Mouse (Mus musculus): ENCODE measurements around the gene Epsti1. TPM values are rescaled to one million over a fixed set of nuclear protein-coding genes. Genes with fewer than 3 reads are reported as not detected.

Epsti1 gene
- polyA plus RNA-seq, 1 experiment from 2014 or later: 0.13 TPM

DNA sequence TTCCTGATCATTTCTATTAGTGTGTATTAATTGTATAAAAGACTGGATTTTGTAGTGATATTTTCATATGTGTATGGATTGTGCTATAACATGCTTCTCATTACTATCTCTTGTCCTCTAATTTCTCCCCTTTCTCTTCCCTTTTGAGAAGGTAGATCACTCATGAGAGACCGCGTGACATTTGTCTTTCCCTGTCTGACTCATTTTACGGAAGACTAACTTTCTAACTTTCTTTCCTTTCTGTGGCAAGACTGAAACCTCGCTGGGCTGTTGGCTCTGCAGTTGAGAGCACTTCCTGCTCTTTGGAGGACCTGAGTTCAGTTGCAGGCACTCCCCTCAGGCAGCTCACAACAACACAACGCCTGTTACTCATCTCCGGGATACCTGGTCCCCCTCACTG, 136.6 kb downstream of the Epsti1 start:
- H3K9ac ChIP-seq (replicated peaks; ENCODE audit: low read length): no peak overlapping the region
- no peaks in the 10 kb centered on the region for H3K36me3 ChIP-seq (replicated peaks; ENCODE audit: control insufficient read depth, insufficient read depth, low read depth, low read length)
- no peak overlapping the region for H3K27ac ChIP-seq (replicated peaks; ENCODE audit: low read depth, low read length)
- no peaks in the 10 kb centered on the region for H3K4me1 ChIP-seq (ENCODE audit: control insufficient read depth, insufficient read depth, low read length)
- no peak overlapping the region for H3K4me3 ChIP-seq (ENCODE audit: low read depth, low read length)
- H3K27me3 ChIP-seq (ENCODE audit: control insufficient read depth, insufficient read depth, low read length): no peaks in the 10 kb centered on the region
- no peak for ATAC-seq (replicated peaks; ENCODE audit: insufficient number of reproducible peaks, low FRiP score, low TSS enrichment, low read depth)
- H3K9me3 ChIP-seq (replicated peaks; ENCODE audit: control insufficient read depth, low read length): no peaks in the 10 kb centered on the region
- DNase-seq (ENCODE audit: low spot score): no peak
- H3K4me2 ChIP-seq (ENCODE audit: low read depth, low read length): no peak overlapping the region
- 83% methylated on average over 6 of the region's 6 CpGs for WGBS

DNA sequence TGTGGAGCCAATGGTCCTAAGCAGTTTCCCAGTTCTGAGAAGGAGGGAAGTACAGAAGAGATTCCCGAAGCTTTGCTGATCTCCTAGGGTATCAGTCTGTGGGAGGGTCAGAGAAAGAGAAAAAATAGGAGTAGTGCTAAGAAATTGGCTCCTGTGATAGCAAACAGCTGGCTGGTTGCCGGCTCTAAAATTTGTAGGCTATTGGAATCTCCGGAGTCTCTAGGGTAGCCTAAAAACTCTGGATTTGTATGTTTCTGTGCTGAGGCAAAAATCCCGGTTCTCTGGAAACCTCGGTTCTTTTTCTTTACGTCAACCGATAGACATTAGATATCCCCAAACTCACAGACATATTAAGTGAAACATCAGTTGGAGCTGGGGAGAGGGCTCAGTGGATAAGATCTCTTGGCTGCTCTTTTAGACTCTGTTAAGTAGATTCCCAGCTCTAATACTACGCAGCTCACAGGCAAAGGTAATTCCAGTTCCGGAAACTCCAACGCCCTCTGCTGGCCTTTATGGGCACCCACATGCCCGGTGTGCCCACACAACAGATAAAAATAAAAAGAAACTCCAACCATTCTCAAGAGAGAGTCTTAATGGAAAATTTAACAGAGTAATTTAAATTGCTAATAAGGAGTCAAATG, 138.0 kb downstream of the Epsti1 start:
- ATAC-seq (replicated peaks; ENCODE audit: insufficient number of reproducible peaks, low FRiP score, low TSS enrichment, low read depth) (no peak), DNase-seq (ENCODE audit: low spot score) (no peak)
- H3K4me2 ChIP-seq (ENCODE audit: low read depth, low read length): no peak overlapping the region
- no peak overlapping the region for H3K4me3 ChIP-seq (ENCODE audit: low read depth, low read length)
- no peaks in the 10 kb centered on the region for H3K36me3 ChIP-seq (replicated peaks; ENCODE audit: control insufficient read depth, insufficient read depth, low read depth, low read length)
- no peak overlapping the region for H3K9ac ChIP-seq (replicated peaks; ENCODE audit: low read length)
- no peaks in the 10 kb centered on the region for H3K9me3 ChIP-seq (replicated peaks; ENCODE audit: control insufficient read depth, low read length)
- H3K4me1 ChIP-seq (ENCODE audit: control insufficient read depth, insufficient read depth, low read length): no peaks in the 10 kb centered on the region
- no peaks in the 10 kb centered on the region for H3K27me3 ChIP-seq (ENCODE audit: control insufficient read depth, insufficient read depth, low read length)
- no peak overlapping the region for H3K27ac ChIP-seq (replicated peaks; ENCODE audit: low read depth, low read length)
- WGBS: 75% methylated on average over 11 of the region's 11 CpGs

DNA sequence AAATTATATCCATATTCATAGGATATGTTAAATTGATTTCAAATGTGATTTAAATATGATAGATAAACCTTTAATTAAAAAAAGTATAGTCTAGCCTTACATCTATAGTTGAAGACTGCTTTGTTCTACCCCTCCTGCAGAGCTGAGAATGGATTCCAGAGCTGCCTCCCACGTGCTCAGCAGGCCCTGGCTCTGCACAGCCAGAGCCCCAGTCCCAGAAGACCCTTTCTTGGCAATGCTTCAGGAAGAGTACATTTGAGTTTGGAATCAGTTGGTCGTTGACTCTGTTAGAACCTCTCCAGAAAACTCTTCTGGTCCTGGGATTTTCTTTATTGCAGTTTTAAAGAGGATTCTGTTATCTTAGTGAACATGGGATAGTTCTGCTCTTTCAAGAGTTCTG, 139.0 kb downstream of the Epsti1 start:
- Histone ChIP-seq H3K36me3 (replicated peaks; ENCODE audit: control insufficient read depth, insufficient read depth, low read depth, low read length) (no peaks in the 10 kb centered on the region), H3K9ac (replicated peaks; ENCODE audit: low read length) (no peak overlapping the region), H3K4me1 (ENCODE audit: control insufficient read depth, insufficient read depth, low read length) (no peaks in the 10 kb centered on the region), H3K27me3 (ENCODE audit: control insufficient read depth, insufficient read depth, low read length) (no peaks in the 10 kb centered on the region), H3K9me3 (replicated peaks; ENCODE audit: control insufficient read depth, low read length) (no peaks in the 10 kb centered on the region), H3K4me2 (ENCODE audit: low read depth, low read length) (no peak overlapping the region), H3K27ac (replicated peaks; ENCODE audit: low read depth, low read length) (no peak overlapping the region), H3K4me3 (ENCODE audit: low read depth, low read length) (no peak overlapping the region)
- no peak for DNase-seq (ENCODE audit: low spot score)
- no peak for ATAC-seq (replicated peaks; ENCODE audit: insufficient number of reproducible peaks, low FRiP score, low TSS enrichment, low read depth)
- WGBS: 33% methylated on average over 2 of the region's 2 CpGs

DNA sequence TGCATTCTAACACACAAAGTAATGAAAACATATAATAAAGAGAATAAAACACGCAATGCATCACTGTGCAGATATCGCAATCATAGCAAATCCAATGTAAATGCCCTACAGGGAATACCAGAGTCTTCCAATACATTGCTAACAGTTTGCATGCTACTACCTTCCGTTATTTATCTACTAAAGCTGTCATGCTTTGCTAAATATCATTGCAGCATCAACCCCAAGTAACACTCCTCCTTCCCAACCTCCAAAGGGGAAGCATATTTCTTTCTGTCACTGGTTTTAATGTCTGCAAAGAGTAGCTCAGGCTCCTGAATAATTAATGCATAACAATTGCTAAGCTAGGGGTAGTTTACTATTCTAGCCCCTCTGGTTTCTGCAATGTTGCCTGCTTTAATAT, 144.2 kb downstream of the Epsti1 start:
- WGBS: 93% methylated on average over 3 of the region's 3 CpGs
- H3K27me3 ChIP-seq (ENCODE audit: control insufficient read depth, insufficient read depth, low read length): no peaks in the 10 kb centered on the region
- no peak for DNase-seq (ENCODE audit: low spot score)
- no peak overlapping the region for H3K4me2 ChIP-seq (ENCODE audit: low read depth, low read length)
- H3K9ac ChIP-seq (replicated peaks; ENCODE audit: low read length): no peak overlapping the region
- no peak overlapping the region for H3K4me3 ChIP-seq (ENCODE audit: low read depth, low read length)
- no peak overlapping the region for H3K27ac ChIP-seq (replicated peaks; ENCODE audit: low read depth, low read length)
- no peaks in the 10 kb centered on the region for H3K36me3 ChIP-seq (replicated peaks; ENCODE audit: control insufficient read depth, insufficient read depth, low read depth, low read length)
- no peaks in the 10 kb centered on the region for H3K9me3 ChIP-seq (replicated peaks; ENCODE audit: control insufficient read depth, low read length)
- no peaks in the 10 kb centered on the region for H3K4me1 ChIP-seq (ENCODE audit: control insufficient read depth, insufficient read depth, low read length)
- ATAC-seq (replicated peaks; ENCODE audit: insufficient number of reproducible peaks, low FRiP score, low TSS enrichment, low read depth): no peak

DNA sequence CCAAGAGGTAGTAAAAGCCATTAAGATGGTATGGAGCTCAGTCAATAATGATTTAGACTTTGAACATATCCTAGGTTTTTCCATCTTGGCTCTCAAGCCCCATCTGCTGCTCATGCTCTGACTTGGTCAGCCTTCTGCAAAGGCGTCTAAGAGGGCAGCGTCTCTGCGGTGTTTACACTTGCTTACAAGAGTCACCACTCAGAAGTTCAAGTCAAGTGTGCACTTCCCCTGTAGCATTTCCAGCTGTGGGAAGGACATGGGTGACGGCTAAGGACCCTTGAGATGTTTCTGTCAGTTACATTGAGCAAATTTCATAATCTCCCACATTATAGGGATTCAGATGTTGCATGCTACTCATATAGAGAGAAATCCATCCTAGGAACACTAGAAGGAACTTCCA, 144.6 kb downstream of the Epsti1 start:
- Histone ChIP-seq H3K9me3 (replicated peaks; ENCODE audit: control insufficient read depth, low read length) (no peaks in the 10 kb centered on the region), H3K27me3 (ENCODE audit: control insufficient read depth, insufficient read depth, low read length) (no peaks in the 10 kb centered on the region), H3K4me2 (ENCODE audit: low read depth, low read length) (no peak overlapping the region), H3K36me3 (replicated peaks; ENCODE audit: control insufficient read depth, insufficient read depth, low read depth, low read length) (no peaks in the 10 kb centered on the region), H3K27ac (replicated peaks; ENCODE audit: low read depth, low read length) (no peak overlapping the region), H3K4me3 (ENCODE audit: low read depth, low read length) (no peak overlapping the region), H3K4me1 (ENCODE audit: control insufficient read depth, insufficient read depth, low read length) (no peaks in the 10 kb centered on the region), H3K9ac (replicated peaks; ENCODE audit: low read length) (no peak overlapping the region)
- DNase-seq (ENCODE audit: low spot score) (no peak), ATAC-seq (replicated peaks; ENCODE audit: insufficient number of reproducible peaks, low FRiP score, low TSS enrichment, low read depth) (no peak)
- WGBS: 84% methylated on average over 4 of the region's 4 CpGs

Other genes with a start within 250 kb of the Epsti1 start
- 126 and 129 TPM in 2 replicates for gene Dnajc15, start 29.1 kb upstream of the Epsti1 start, polyA plus RNA-seq (2014; fragmentation: Nextera tagmentation; extraction: Ambion mirVana)
- not detected in 2 replicates for gene Fam216b, start 184.8 kb downstream of the Epsti1 start, polyA plus RNA-seq (2014; fragmentation: Nextera tagmentation; extraction: Ambion mirVana)